Mouse (Mus musculus) neutrophil, adult 5-6 weeks (primary cell): Measurements from ENCODE around the gene Fen1. TPM values are rescaled to one million over a fixed set of nuclear protein-coding genes. Genes with fewer than 3 reads are reported as not detected.
"Not testable (repeated sequence)": the region's sequence is repeated elsewhere in the genome, so short reads cannot be mapped to it uniquely, and the experiment has no call there.

Experiments used
- ATAC-seq: fragments of 151-379, 151-347 bp; 2 replicates; pipeline ENCODE4 v1.8.0; 2017; ENCODE audit warnings: mild to moderate bottlenecking, moderate TSS enrichment; ENCODE audit not compliant: insufficient number of reproducible peaks, poor library complexity, low FRiP score, severe bottlenecking; ENCODE audit errors: extremely low read depth
- total RNA-seq: library from RNA; stranded (forward); fragments of 200-1000 nt; gene quantifications from 2 replicates; pipeline ENCODE4 v1.2.3, GENCODE M21; 2017

Fen1 gene
- total RNA-seq, 1 experiment from 2014 or later, result 18.9 TPM

GRCm38 (mm10) chr19:10185876-10186275, 18.1 kb downstream of the Fen1 start:
- ATAC-seq, result no peak

- ATAC-seq, result no peak
Observed at GRCm38 (mm10) chr19:10184096-10184495, 19.9 kb downstream of the Fen1 start.

- ATAC-seq, result peak; percentile 18; the same call in 1 of the 2 replicates
Observed at GRCm38 (mm10) chr19:10183299-10183983, 20.5 kb downstream of the Fen1 start.

GRCm38 (mm10) chr19:10182670-10183298, 21.2 kb downstream of the Fen1 start, which contains the start of gene Fads1:
TSS of gene Fads1 (plus strand) at chr19:10182888.
- peak; percentile 53 for ATAC-seq

- ATAC-seq, result no peak
Observed at GRCm38 (mm10) chr19:10182142-10182541, 21.8 kb downstream of the Fen1 start.

GRCm38 (mm10) chr19:10181225-10181624, 22.7 kb downstream of the Fen1 start:
- ATAC-seq, result no peak

GRCm38 (mm10) chr19:10176941-10177372, 27.0 kb downstream of the Fen1 start:
- no peak for ATAC-seq

- ATAC-seq, result no peak
Observed at GRCm38 (mm10) chr19:10176477-10176876, 27.5 kb downstream of the Fen1 start.

GRCm38 (mm10) chr19:10174956-10175355, 29.0 kb downstream of the Fen1 start:
- ATAC-seq, result no peak

GRCm38 (mm10) chr19:10173844-10174539, 30.0 kb downstream of the Fen1 start:
- ATAC-seq, result no peak

GRCm38 (mm10) chr19:10173116-10173718, 30.8 kb downstream of the Fen1 start:
- no peak for ATAC-seq

- no peak for ATAC-seq
Observed at GRCm38 (mm10) chr19:10171846-10172245, 32.1 kb downstream of the Fen1 start.

GRCm38 (mm10) chr19:10171359-10171758, 32.6 kb downstream of the Fen1 start:
- ATAC-seq, result no peak

GRCm38 (mm10) chr19:10170466-10170865, 33.5 kb downstream of the Fen1 start:
- no peak for ATAC-seq

- not testable (repeated sequence) for ATAC-seq
Observed at GRCm38 (mm10) chr19:10169692-10170330, 34.2 kb downstream of the Fen1 start.

GRCm38 (mm10) chr19:10169179-10169578, 34.8 kb downstream of the Fen1 start:
- ATAC-seq, result no peak

GRCm38 (mm10) chr19:10168441-10168840, 35.5 kb downstream of the Fen1 start:
- no peak for ATAC-seq

GRCm38 (mm10) chr19:10167951-10168350, 36.0 kb downstream of the Fen1 start:
- no peak for ATAC-seq

GRCm38 (mm10) chr19:10167112-10167511, 36.9 kb downstream of the Fen1 start:
- no peak for ATAC-seq
